Comparison of ENCODE assay signal across 9 mouse cellular contexts in the genomic region with DNA sequence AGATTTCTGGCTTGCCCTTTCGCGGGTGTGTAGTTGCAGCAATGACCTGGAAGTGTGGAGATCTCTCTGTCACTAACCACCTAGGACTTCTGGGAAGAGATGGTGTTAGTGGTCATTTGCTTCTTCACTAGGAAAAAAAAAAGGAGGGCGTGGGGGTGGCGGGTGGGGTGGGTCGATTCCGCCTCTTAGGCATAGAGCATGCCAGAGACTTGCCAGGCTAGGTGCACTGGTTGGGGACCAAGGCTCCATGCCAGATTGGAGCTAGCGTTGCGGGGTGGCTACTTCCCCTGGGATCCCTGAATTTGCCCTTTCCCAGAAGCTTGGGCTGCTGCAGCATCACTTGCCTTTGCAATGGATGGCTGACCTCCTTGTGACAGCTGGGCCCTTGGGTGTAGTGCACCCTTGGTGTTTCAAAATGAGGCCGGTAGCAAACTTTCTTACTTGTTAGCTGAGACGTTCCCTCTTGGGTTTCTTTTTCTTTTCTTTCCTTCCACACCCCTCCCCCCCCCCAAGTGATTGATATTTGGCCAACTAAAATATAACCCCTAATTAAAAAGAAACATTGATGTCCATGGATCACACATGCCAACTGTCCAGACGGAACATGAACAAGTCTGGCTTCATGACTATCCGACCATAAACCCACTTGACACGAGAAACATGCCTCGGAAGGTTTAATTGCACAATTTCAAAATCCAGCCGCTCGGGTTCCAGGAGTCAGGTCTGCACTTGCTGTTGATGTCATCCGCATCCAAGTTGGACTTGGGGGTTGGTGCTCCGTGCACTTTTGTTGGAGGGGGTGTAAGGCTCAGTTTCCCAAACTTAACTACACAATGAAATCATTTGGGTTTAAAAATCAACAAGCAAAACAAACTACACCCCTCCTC. TPM values are rescaled to one million over a fixed set of nuclear protein-coding genes. Genes with fewer than 3 reads are reported as not detected.
DNase-seq lines count a peak whose midpoint lies in the region; ATAC-seq and TF ChIP-seq lines count a peak whose summit lies in the region.
"Had no signal": no experiment of that assay in that cellular context is flagged by ENCODE, and none has a peak within 500 bp of the region (broad histone marks: within the 10 kb centered on the region; RNA-seq: fewer than 3 reads in every experiment).

No protein-coding gene starts in this region.

- peak overlapping the region; percentile 55 for H3K9ac ChIP-seq in embryonic facial prominence, embryonic 11.5 days (replicated peaks; ENCODE audit: low read length)
- peak overlapping the region; percentile 57; the same call in 1 of the 2 replicates for H3K9ac ChIP-seq in hindbrain, embryonic 15.5 days
- peak overlapping the region; percentile 55 for H3K9ac ChIP-seq in lung, postnatal 0 days (replicated peaks; ENCODE audit: low read depth)

- peaks cover 3% of the 10 kb centered on the region; the same call in 1 of the 2 replicates for H3K4me1 ChIP-seq in embryonic facial prominence, embryonic 11.5 days (ENCODE audit: control insufficient read depth, insufficient read depth, low read length)
- H3K4me1 ChIP-seq in hindbrain, embryonic 15.5 days (replicated peaks), result peaks cover 13% of the 10 kb centered on the region
- H3K4me1 ChIP-seq in lung, postnatal 0 days (ENCODE audit: insufficient read depth, low read depth, low read length), result no peaks in the 10 kb centered on the region

- H3K4me2 ChIP-seq in embryonic facial prominence, embryonic 11.5 days (ENCODE audit: low read depth, low read length), result peak overlapping the region; percentile 95
- H3K4me2 ChIP-seq in hindbrain, embryonic 15.5 days, result peak overlapping the region; percentile 97
- peak overlapping the region; percentile 86 for H3K4me2 ChIP-seq in lung, postnatal 0 days (replicated peaks; ENCODE audit: low read depth, low read length)

- TF ChIP-seq EP300 in lung, postnatal 0 days (IDR thresholded peaks at IDR 0.05), result no peak

- intact Hi-C loops in heart, postnatal 25 days (cut with DNase I), result loop anchor here (10.0 kb wide), 1 partner anchor 111 kb away; no protein-coding TSS in a partner anchor
- intact Hi-C loops in gastrocnemius, postnatal 14 days (cut with DNase I; ENCODE audit: low total_unique reads), result loop anchor here (10.0 kb wide), 1 partner anchor 111 kb away; no protein-coding TSS in a partner anchor

- no peak for TF ChIP-seq CTCF in lung, postnatal 0 days (IDR thresholded peaks at IDR 0.05)

- peak; percentile 30 to 40 for DNase-seq in heart, adult 18-20 months
- no peak for DNase-seq in heart, postnatal 25 days (ENCODE audit: low spot score)
- DNase-seq in embryonic facial prominence, embryonic 11.5 days (ENCODE audit: low spot score), result no peak
- peak; percentile 18 for DNase-seq in lung, postnatal 0 days (ENCODE audit: low spot score)
- no peak for DNase-seq in layer of hippocampus, adult 9-11 months
- no peak for DNase-seq in layer of hippocampus, adult 11-12 months (ENCODE audit: low spot score)
- no peak for DNase-seq in gastrocnemius, postnatal 14 days

- peak overlapping the region; percentile 61 for H3K4me3 ChIP-seq in embryonic facial prominence, embryonic 11.5 days (ENCODE audit: low read depth, low read length)
- peak overlapping the region; percentile 57 for H3K4me3 ChIP-seq in hindbrain, embryonic 15.5 days
- H3K4me3 ChIP-seq in lung, postnatal 0 days (ENCODE audit: low read depth, low read length), result peak overlapping the region; percentile 53

- 30% methylated on average over 18 of the region's 18 CpGs for WGBS in embryonic facial prominence, embryonic 11.5 days
- 39% methylated on average over 18 of the region's 18 CpGs for WGBS in hindbrain, embryonic 15.5 days
- WGBS in lung, postnatal 0 days, result 18% methylated on average over 18 of the region's 18 CpGs

- H3K36me3 ChIP-seq in embryonic facial prominence, embryonic 11.5 days (replicated peaks; ENCODE audit: control insufficient read depth, insufficient read depth, low read depth, low read length), result no peaks in the 10 kb centered on the region
- no peaks in the 10 kb centered on the region for H3K36me3 ChIP-seq in hindbrain, embryonic 15.5 days
- no peaks in the 10 kb centered on the region for H3K36me3 ChIP-seq in lung, postnatal 0 days (ENCODE audit: insufficient read depth, low read length)
- H3K36me3 ChIP-seq: G1E had no signal

- ATAC-seq in embryonic facial prominence, embryonic 11.5 days (replicated peaks; ENCODE audit: insufficient number of reproducible peaks, low FRiP score, low TSS enrichment, low read depth), result no peak
- ATAC-seq in hindbrain, embryonic 15.5 days (ENCODE audit: low FRiP score, low read depth), result no peak; the same call in 1 of the 2 replicates
- no peak for ATAC-seq in lung, postnatal 0 days

- no peak overlapping the region for H3K27ac ChIP-seq in embryonic facial prominence, embryonic 11.5 days (replicated peaks; ENCODE audit: low read depth, low read length)
- H3K27ac ChIP-seq in hindbrain, embryonic 15.5 days (replicated peaks), result no peak overlapping the region
- H3K27ac ChIP-seq in lung, postnatal 0 days (ENCODE audit: low read length), result no peak overlapping the region

- no peaks in the 10 kb centered on the region for H3K9me3 ChIP-seq in embryonic facial prominence, embryonic 11.5 days (replicated peaks; ENCODE audit: control insufficient read depth, low read length)
- H3K9me3 ChIP-seq in hindbrain, embryonic 15.5 days, result no peaks in the 10 kb centered on the region
- no peaks in the 10 kb centered on the region for H3K9me3 ChIP-seq in lung, postnatal 0 days (ENCODE audit: low read length)
- H3K9me3 ChIP-seq: G1E had no signal

- peaks cover 19% of the 10 kb centered on the region for H3K27me3 ChIP-seq in embryonic facial prominence, embryonic 11.5 days (ENCODE audit: control insufficient read depth, insufficient read depth, low read length)
- H3K27me3 ChIP-seq in hindbrain, embryonic 15.5 days, result peaks cover 42% of the 10 kb centered on the region
- no peaks in the 10 kb centered on the region for H3K27me3 ChIP-seq in lung, postnatal 0 days (replicated peaks; ENCODE audit: insufficient read depth, low read length)

RNA-seq across cellular contexts. Expression of a gene that starts 1.4 kb away (rescaled TPM):
- total RNA-seq in heart, adult 18-20 months (2021), result 1 to 10 TPM; 7.8 to 8.2 TPM
- 1 to 10 TPM; 7.6 to 7.7 TPM for total RNA-seq in heart, postnatal 25 days (2021)
- 6.4 and 8.8 TPM in 2 replicates for polyA plus RNA-seq in embryonic facial prominence, embryonic 11.5 days (2014; fragmentation: Nextera tagmentation; extraction: Ambion mirVana)
- polyA plus RNA-seq in hindbrain, embryonic 15.5 days (2015; fragmentation: Nextera tagmentation; extraction: Ambion mirVana), result 6.8 and 7.3 TPM in 2 replicates
- polyA plus RNA-seq in lung, postnatal 0 days (2015; fragmentation: Nextera tagmentation; extraction: Ambion mirVana), result 9.3 and 14.5 TPM in 2 replicates
- total RNA-seq in gastrocnemius, postnatal 14 days (2021), result 10 to 100 TPM; 20.4 to 25.1 TPM
- polyA plus RNA-seq: G1E had no signal

Comparison
In these comparisons a context has a peak if more than half of its experiments do, and no peak if none do; other contexts are left out.
1. DNase-seq: peak in heart, adult 18-20 months (2 of 2) and lung, postnatal 0 days (single experiment); none in heart, postnatal 25 days (single experiment), embryonic facial prominence, embryonic 11.5 days (single experiment), layer of hippocampus, adult 9-11 months (single experiment), layer of hippocampus, adult 11-12 months (single experiment) and gastrocnemius, postnatal 14 days (single experiment).
2. Peak in every context shown above with its lines, with median percentiles within 50 percentile points of each other: H3K4me2 ChIP-seq, H3K4me3 ChIP-seq and H3K9ac ChIP-seq.